Mouse (Mus musculus) gastrocnemius, adult 8-10 months (tissue): ENCODE results near the gene Ppp1r10. TPM values are rescaled to one million over a fixed set of nuclear protein-coding genes. Genes with fewer than 3 reads are reported as not detected.

Experiments used
- DNase-seq, 2 experiments: peaks; one replicate each; pipeline ENCODE4 v3.0.0; 2022; ENCODE audit warnings: low spot score in 2 of 2
- total RNA-seq, 4 experiments: library from RNA; stranded (reverse); gene quantifications; 2 replicates each; pipeline ENCODE4 v1.2.4; 2022

Ppp1r10 gene
- total RNA-seq = 10 to 100 TPM; 13.0 to 30.1 (median 14.3) TPM

DNA sequence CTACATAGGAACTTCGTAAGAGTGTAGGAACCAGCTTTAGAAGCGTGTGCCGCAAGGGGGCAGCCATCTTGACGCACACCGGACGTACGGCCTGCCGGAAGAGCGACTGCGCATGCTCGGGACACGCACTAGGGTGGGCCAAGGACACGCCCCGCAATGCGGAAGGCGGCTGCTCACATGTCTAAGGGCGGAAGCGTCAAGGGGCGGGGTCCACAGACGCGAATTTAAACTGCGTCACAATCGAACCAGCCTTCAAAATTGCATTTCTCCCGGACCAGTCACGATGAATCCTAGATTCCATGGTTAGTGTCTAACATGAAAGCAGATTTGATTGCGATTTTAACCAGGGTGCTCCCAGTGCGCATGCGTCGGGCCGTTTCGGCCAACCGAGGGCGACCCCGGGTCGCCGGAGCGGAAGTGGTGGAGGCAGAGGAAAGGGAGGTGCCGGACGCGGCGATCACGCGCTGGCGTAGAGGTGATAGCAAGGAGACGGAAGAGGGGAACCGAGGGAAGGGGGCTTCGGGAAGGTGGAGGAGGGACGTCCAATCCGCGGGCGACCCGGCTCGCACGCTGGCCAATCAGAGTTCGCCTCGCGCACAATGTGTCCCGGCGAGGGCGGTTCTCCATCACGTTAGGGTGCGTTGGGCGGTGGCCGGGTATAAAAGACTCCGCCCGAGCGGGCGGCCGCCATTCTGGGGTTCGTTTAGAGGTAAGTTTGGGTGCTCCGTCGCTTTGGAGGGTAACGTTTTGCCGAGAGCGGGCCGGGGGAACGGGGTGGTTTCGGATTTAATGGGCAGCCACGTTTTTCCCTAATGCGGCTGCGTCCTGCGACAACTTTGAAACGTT lies at the start of gene Ppp1r10, which contains the start of gene Mrps18b:
TSS of gene Ppp1r10 (plus strand) at position 138 of the 846 bp plus-strand sequence.
TSS of gene Mrps18b (minus strand) at position 93 of the 846 bp plus-strand sequence.
- DNase-seq = peak; percentile 97 to 99

DNA sequence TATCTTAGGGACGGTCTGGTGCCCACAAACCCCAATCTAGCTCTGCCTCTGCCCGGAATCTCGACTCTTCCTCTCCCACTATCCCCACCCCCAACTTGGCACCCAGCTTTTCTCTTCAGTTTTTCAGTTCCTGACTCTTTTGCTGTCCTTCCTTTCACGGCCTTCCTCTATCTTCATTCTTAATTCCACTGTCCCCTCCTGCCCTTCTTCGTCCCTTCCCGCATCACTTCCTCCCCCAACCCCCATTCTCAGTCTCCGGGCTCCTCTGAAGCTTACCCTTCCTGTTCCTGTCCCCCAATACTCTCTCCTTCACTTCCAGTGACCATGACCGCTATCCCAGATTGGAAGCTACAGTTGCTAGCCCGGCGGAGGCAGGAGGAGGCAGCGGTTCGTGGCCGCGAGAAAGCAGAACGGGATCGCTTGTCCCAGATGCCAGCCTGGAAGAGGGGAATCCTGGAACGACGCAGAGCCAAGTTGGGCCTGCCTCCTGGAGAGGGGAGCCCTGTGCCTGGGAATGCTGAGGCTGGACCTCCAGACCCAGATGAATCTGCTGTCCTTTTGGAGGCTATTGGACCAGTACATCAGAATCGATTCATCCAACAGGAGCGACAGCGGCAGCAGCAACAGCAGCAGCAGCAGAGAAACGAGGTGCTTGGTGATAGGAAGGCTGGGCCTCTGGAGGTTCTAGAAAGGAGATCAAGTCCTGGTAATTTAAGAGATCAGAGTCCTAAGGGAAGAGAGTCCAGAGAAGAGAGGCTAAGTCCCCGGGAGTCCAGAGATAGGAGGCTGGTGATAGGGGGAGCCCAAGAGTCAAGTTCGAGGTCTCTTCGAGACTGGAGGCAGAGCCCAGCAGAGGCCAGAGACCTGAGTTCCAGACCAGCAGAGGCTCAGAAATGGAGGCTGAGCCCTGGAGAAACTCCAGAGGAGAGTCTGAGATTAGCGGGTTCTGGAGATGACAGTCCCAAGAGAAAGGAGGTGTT lies 49.0 kb upstream of the Ppp1r10 start:
- no peak for DNase-seq

DNA sequence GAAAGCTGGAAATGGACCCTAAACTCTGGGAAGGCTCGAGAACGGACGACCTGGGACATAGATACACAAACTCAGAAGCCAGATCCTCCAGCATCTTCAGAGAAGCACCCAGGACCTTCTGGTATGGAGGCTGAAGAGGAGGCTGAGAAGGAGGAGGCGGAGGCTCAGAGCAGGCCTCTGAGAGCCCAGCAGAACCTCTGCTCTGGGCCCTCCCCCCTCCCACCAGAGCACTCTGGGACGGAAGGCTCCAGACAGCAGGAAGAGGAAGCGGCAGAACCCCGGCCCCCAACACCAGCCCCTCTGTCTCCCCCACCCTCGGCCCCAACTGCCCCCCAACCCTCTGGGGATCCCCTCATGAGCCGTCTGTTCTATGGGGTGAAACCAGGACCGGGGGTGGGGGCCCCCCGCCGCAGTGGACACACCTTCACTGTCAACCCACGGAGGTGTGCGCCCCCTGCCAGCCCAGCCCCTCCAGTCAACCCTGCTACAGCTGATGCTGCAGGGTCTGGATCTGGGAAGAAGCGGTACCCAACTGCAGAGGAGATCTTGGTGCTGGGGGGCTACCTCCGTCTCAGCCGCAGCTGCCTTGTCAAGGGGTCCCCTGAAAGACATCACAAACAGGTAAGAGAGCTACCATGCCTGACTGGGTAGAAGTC lies 47.9 kb upstream of the Ppp1r10 start:
- DNase-seq = no peak

DNA sequence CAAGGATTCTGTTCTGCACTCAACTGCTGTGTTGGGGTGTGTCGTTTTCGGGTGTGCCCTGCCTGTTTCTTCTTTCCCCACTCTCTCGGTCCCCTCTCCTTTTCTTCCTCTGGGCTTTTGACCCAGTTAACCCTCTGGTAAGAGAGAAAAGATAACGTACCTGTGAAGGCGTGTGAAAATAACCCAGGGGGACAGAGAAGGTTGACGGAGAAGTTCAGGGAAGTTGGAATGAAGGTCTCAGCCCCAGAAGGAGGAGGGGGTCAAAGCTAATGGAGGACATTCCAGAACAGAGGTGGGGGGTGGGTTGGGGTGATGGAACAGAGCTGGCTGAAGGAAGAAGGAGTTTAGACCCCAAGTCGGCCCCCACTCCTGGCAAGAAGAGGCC lies 47.3 kb upstream of the Ppp1r10 start:
- no peak for DNase-seq

DNA sequence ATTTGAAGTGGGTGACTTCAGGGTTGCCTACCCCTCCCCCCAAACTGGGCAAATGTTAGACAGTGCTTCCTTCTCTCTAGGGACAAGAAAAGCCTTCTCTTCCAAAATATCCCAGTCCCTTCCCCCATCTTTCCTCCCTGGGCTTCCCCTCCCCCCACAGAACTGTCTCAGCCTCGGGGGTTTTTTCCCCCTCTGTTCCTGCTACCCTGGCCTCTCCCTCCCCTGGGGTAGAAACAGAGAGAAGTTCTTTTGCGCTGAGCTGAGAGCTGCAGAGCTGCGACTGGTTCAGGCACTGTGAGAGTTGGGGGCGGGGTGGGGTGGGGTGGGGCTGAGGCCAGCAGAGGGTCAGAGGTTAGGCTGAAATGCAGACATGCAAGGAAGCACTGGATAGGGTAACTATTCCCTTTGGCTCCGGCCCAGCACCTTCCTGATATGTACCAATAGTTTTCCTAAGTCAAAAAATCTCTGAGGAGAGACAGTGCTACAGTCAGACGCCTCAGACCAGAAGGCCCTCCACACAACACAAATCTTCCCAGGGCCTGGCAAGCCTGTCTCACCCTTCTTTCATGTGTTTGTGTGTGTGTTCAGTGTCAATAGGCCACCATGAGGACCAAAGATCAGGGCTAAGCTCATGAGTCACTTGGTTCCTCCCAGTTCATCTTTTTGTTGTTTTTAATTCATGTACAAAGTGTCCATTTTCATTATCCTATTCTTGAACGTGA lies 46.7 kb upstream of the Ppp1r10 start:
- no peak for DNase-seq

DNA sequence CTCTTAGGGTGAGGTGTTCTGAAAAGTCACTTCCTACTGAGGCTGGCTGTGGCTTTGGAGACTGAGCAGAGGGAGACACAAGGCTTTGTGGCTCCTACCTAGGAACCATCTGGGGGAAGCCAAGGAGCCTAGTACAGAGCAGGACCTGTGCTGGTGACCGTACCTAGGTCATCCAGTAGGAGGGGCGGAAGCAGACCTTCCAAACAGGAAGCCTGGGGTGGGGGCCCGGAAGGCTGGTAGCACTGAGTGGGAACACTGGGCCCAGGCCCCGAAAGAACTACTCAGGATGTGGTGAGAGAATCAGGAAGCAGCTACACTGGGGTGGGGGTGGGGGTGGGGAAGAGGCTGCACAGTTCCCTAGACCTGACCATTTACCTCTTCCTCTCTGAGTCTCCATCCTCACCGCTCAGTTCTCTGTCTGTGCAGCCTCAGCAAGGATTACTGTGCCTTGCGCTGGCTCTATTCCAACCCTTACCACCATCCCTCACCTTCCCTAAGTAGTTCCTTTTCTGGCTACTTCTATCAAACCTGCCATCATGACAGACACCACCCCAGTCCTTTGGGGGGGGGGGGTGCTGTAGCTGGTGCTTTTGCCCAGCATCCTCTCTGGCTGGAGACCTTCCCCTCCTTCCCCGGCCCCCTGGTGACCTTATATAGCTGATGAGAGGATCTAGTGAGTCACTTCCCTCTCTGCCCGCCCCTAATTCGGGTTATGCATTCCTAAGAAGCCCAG lies 45.9 kb upstream of the Ppp1r10 start:
- DNase-seq = no peak

DNA sequence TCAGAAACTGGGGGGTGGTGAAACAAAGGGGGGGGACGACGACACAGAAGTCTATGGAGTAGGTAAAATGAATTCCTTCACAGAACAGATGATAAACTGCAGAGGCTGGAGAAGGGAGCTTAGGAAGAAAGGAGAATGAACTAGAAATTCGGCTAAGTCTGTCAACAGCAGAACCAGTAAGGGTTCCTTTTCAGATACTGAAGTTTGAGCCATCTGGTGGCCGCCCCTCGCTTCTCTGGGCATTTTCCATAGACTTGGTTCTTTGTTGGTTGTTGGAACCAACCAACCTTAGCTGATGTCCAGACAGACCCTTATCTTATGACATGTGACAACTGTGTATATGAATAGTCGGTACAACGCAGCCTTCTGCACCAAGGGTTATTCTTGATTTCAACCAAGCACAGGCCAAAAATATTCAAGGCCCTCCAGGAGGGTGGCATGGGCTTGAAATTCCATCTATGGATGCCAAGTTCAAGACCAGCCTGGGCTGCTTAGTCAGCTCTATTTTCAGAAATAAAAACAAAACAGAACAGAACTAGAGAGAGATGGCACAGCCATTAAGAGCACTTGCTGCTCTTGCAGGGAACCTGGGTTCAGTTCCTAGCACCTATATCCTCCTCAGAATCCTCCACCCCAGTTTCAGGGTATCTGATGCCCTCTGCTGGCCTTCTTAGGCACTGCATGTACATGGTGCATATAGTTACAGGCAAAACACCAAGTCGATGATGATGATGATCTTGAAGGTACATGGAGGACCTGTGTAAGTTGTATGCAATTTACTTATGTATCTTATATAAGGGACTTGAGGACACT lies 45.1 kb upstream of the Ppp1r10 start:
- DNase-seq = no peak

DNA sequence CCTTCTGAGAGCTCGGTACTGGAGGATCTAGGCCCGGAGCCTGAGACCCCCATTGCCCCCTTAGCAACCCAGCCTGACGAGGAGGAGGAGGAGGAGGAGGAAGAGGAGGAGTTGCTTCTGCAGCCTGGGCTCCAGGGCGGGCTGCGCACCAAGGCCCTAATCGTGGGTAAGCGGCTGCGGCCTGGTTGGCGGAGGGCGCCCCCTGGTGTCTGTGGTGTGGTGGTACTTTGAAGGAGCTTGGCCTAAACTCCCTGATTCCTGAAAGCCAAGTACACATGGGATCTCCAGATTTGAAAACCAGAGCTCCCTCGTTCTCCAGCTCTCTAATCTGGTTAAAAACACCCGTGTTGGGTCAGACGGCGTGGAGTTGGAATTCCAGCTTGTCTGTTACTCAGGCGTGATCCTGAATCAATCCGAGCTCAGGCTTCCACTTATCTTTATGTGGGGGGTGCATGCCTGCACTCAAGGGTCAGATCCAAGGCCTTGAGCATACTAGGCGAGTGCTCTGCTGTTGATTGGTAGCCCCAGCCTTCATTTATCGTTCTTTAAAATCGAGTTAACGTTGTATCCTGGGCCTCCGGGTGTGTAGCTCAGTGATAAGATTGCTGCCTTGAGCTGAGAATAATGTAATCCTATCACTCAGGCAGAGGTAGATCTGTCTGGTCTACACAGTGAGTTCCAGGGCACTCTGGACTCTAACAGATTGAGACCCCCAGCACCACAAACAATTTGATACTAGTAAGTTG lies 42.3 kb upstream of the Ppp1r10 start:
- DNase-seq = peak; percentile 71 to 80

DNA sequence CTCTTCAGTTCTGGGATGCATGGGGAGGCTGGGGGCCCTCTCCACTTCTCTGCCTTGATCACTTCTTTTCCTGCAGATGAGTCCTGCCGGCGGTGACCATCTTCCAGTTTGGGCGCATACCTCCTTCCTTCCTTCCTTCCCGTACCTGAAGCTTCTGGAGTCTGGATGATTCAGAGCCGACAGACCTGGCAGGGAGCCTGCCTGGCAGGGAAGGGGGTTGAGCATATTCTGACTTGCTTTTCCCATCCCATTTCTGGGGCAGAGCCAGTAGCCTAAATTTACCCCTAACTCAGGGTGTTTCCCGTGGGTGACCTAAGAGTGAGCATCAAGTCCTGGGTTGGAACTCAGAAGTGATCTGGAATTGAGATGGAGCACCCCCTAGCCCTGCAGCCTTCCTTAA lies 41.5 kb upstream of the Ppp1r10 start:
- DNase-seq = no peak

DNA sequence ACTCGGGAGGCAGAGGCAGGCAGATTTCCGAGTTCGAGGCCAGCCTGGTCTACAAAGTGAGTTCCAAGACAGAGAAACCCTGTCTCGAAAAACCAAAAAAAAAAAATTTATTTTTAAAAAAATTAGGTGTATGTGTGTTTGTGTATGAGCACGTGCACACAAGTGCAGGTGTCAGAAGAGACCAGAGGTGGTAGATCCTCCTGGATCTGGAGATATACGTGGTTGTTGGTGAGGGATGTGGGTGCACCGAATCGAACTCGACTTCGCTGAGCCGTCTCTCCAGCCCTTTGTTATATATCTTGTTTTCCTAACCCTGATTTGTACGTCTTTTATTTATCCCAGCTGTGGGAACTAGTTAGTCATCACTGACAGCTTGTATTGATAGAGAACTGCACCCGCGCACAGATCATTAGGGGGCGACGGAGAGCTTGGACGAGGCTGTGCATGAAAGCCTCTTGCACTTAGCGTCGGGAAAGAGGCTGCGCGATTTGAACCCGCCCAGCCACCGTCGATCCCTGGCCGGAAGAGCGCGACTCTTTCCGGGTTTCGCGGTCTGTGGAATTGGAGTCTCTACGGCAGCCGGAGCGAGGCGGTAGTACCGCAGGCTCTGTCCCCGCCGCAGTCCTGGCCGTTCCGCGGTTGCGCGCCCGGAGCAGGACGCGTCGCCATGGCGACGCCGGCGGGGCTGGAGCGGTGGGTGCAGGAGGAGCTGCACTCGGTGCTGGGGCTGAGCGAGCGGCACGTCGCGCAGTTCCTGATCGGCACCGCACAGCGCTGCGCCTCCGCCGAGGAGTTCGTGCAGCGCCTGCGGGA lies 36.8 kb upstream of the Ppp1r10 start, which contains the start of gene Dhx16:
TSS of gene Dhx16 (plus strand) at position 575 of the 813 bp plus-strand sequence.
- peak; percentile 84 to 91 for DNase-seq

DNA sequence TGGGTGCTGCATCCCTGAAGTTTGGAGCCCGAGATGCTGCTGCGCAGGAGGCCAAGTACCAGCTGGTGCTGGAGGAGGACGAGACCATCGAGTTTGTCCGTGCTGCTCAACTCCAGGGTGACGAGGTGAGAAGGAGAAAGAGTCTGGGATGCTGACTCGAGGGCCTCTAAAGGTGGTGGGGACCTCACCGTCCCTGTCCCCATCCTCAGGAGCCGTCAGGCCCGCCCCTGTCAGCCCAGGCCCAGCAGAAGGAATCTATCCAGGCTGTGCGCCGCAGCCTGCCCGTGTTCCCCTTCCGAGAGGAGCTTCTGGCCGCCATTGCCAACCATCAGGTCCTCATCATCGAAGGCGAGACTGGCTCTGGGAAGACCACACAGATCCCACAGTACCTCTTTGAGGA lies 33.3 kb upstream of the Ppp1r10 start:
- DNase-seq = no peak

DNA sequence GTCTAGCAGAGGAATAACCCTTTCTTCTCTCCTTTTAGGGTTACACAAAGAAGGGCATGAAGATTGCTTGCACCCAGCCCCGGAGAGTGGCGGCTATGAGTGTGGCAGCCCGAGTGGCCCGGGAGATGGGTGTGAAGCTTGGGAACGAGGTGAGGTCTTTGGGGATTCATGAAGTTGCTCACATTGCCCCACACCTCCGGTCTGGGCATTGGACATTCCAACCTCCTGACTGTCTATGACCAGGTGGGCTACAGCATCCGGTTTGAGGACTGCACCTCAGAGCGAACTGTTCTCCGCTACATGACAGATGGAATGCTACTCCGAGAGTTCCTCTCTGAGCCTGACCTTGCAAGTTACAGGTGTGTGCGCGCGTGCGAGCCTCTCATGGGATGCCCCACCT lies 32.5 kb upstream of the Ppp1r10 start:
- no peak for DNase-seq

DNA sequence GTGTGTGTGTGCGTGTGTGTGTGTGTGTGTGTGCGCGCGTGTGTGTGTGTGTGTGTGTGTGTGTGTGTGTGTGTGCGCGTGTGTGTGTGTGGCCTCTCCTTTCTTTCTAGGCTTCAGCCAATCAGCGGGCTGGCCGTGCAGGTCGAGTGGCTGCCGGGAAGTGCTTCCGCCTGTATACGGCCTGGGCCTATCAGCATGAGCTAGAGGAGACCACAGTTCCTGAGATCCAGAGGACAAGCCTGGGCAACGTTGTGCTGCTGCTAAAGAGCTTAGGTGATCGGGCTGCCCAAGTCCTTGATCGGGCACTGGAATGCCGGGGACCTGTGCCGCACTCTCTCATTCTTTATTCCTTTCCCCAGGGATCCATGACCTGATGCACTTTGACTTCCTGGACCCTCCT lies 28.5 kb upstream of the Ppp1r10 start:
- no peak for DNase-seq

DNA sequence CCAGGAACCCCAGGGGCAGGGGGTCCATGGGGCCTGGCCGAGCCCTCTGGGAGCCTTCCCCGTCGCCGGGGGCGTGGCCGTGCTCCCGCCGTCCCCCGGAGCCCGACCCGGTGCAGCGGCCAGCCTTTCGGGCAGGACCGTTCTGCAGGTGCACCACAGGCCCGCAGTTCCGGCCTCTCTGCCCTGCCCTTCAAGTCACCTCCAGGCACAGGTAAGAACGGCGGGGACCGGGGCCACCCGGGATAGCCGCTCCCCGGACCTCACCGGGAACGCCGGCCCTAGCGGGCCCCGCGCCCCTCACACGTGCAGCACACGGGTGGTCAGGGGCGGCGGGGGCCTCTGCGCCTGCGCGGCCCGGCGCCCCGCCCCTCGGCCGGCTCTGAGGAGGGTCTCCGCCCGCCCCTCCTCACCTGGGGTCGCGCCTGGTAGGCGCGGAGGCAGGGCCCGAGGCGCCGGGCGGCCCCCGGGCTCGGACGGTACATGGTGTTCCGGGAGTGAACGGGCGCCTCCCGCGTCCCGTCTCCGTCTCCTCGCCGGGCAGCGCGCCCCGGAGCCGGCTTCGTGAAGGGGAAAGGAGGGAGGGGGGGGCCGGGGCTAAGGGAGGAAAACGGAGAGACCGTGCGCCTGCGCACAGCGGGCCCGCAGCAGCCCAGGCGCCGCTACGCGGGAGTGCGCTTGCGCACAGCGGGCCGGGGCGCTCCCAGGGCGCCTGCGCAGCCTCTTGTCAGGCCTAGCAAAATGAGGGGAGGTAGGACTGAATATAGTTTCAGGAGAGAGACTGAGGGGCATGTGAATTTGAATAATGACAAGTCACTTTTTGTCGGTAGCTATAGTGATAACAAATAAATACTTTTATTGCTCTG lies 19.2 kb upstream of the Ppp1r10 start, which contains the start of gene 2310061I04Rik:
TSS of gene 2310061I04Rik (minus strand) at position 651 of the 863 bp plus-strand sequence.
- peak; percentile 85 to 92 for DNase-seq

DNA sequence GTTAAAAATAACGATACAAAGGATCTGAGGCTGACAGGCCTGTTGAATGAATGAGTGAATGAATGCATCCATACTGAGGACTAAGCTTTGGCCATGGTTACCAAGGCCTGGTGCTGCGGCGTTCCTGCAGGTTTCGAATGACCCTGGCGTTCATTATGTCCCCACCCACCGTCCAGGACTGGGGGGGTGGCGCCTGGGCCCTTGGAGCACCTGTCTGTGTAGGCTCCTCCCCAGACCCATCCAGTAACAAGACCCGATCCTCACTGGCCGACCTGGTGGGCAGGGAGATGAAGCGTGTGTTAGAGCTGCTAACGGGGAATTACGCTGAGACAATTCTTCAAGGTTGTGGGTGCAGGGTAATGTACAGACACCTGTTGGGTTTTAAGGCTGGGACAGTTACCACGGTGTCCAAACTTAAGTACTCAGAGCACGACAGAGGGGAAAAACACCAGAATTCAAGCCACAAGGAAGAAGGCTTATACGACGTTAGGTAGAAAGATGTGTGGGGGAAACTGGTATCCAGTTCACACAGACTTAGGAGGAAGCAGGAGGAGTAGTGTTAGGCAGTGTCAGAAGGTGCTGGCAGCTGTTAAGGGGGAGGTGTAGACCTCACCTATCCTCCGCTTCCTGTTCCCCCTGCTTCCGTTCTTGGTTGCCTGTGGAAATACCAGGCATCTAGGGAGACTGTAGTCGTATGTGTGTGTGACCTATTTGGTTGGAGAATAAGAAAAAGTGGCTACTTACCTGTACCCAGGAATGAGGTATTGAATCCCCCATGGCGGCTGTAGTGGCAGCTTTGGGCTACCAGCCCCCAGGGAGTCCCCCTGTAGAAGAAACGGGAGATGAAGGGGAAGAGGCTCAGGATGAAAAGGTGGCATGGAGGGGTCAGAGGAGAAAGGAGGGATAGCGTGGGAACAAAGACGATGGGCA lies 18.3 kb upstream of the Ppp1r10 start:
- DNase-seq = peak in 1 of 2 experiments; percentile 30
